Mouse (Mus musculus) splenic B cell, adult 2 months (primary cell): ENCODE measurements around the gene Matn1.
A peak's percentile ranks its signal among the peaks of the same experiment; 100 is the strongest.

Source experiments
- DNase-seq: peaks from one replicate; pipeline ENCODE4 v3.0.0-alpha.2; 2011; ENCODE audit warnings: low read depth, low spot score
- H3K27me3 ChIP-seq: 2 replicates; pipeline ENCODE4 v1.6.1; 2012; ENCODE audit warnings: mild to moderate bottlenecking, low read length, moderate library complexity, mixed read lengths; ENCODE audit not compliant: control insufficient read depth, poor library complexity, insufficient read depth, severe bottlenecking
- H3K36me3 ChIP-seq: 2 replicates; pipeline ENCODE4 v1.6.1; 2012; ENCODE audit warnings: mild to moderate bottlenecking, low read length, moderate library complexity, mixed read lengths; ENCODE audit not compliant: control insufficient read depth, poor library complexity, insufficient read depth, severe bottlenecking

Gene Matn1

DNA sequence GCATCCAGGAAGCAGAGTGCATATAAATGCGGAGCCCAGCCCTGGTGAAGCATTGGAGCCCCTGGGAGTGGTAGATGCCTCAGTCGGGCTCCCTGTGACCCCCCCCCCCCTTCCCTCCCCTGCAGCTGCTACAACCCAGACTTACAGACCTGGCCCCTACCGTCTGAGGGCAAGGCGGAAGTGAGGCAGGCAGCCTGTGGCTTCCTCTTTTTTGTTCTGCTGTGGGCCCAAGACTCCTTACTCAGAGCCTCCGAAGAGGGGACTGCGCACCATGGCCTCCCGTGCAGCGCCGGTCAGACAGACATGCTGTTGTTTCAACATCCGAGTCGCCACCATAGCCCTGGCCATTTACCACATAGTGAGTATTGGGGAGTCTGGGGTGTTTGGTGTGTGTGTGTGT, 31.1 kb upstream of the Matn1 start, which contains the start of gene Laptm5:
Gene Laptm5, plus strand, starts transcription at position 49 of the 400 bp plus-strand sequence.
- peak; percentile 92 for DNase-seq
- peaks cover 2% of the 10 kb centered on the region; the same call in 1 of the 2 replicates for H3K36me3 ChIP-seq
- H3K27me3 ChIP-seq: no peaks in the 10 kb centered on the region

DNA sequence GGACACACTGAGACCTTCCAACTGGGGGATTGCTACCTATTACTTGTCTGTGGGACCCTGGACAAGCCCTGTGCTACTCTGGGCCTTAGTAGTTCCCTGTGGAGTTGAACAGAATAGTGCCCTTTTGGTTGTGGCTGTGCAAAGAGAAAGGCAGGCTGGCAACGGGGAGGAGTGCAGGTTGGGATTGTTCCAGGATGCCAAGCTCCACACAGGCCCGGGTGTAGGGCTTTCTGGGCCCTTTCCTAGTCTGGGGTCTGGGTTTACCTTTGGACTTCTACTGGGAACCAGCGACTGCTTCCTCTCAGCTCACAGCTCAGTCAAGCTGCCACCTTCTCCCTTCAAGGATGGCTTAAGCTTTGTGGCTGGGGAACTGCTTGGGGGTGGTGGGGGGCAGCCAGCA, 30.7 kb upstream of the Matn1 start:
- Histone ChIP-seq H3K27me3 (no peaks in the 10 kb centered on the region), H3K36me3 (peaks cover 2% of the 10 kb centered on the region; the same call in 1 of the 2 replicates)
- no peak for DNase-seq

DNA sequence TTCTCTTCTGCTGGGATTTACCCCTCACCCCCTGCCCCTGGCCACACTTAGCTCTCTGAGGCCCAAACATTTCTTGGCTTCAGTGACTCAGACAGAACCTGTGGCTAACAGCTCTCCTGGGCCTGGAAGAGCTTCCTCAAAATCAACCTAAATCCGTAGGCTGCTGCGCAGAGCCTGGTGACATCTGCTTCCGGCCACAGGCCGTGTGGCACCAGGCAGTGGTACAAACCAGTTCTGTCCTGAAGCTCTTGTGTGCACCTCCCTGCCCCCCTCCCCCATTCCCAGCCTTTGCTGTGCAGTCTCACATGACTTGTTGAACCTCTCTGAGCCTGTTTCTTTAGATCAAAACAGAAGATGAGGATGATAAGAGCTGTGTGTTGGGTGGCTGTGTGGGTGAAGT, 30.2 kb upstream of the Matn1 start:
- H3K27me3 ChIP-seq: no peaks in the 10 kb centered on the region
- DNase-seq: peak; percentile 89
- peaks cover 4% of the 10 kb centered on the region for H3K36me3 ChIP-seq

DNA sequence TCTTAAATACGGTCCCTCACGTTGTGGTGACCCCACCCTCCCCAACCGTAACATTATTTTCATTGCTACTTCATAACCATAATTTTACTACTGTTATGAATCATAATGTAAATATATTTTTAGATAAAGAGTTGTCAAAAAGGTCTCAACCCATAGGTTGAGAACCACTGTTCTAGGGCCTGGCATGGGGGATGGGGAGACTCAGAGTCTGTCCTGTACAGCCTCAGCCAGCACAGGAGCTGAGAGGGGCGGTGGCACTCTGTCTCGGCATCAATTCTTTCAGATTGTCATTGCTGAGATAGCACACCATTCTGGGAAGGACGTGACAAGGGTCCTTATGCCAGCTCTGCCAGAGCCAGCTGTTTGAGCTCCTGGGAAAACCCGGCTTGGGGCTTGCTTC, 29.7 kb upstream of the Matn1 start:
- H3K27me3 ChIP-seq: no peaks in the 10 kb centered on the region
- peak; percentile 42 for DNase-seq

DNA sequence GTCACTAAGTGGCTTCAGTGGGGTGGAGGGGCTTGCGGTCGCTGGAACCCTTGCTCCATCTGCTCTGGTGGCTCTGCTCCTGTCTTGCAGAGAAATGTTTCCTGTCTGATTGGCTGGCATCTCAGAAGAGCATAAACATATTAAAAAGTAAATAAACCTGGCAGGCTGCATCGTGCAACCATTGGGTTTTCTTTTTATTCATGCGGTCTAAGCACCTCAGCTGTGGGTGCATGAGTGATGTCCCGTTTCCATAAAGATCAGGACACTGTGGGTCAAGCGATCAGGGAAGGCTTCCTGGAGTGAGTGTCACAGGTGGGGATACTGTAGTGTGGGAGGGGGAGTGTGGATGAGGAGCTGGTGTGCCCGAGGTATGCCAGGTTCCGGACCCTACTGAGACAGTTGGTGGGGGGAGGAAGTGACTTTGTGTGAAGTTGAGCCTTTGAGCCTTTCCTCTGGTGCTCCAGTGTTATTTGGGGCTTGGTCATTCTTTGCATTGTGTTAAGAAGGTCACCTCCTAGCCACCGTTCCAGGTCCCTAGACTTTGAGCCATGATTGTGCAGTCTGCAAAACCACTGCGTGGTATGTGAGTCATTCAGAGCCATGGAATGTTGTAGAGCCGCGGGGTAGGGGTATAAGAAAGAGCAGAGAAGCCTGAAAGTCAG, 29.0 kb upstream of the Matn1 start:
- DNase-seq: no peak
- Histone ChIP-seq H3K27me3 (no peaks in the 10 kb centered on the region), H3K36me3 (peaks cover 4% of the 10 kb centered on the region)

More for the DNA sequence above, 29.7 kb upstream of the Matn1 start:
- H3K36me3 ChIP-seq: peaks cover 4% of the 10 kb centered on the region

DNA sequence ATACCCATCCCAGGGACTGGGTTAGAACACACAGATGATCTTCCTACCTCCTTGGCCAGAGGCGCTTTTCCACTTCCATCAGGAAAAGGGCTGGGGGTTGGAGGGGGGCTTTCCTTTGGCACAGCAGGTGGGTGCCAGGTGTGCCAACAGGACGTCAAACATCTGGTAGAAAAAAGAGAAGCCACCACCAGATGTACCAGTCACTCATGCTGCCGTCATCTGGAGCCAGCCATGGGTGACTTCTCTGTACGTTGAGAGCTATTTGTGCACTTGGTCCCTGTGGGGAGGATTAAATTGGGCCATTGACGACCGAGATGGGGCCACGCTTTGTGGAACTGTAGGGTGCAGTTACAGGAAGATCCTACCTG, 28.5 kb upstream of the Matn1 start:
- H3K27me3 ChIP-seq: no peaks in the 10 kb centered on the region
- peaks cover 4% of the 10 kb centered on the region for H3K36me3 ChIP-seq
- DNase-seq: peak; percentile 93

DNA sequence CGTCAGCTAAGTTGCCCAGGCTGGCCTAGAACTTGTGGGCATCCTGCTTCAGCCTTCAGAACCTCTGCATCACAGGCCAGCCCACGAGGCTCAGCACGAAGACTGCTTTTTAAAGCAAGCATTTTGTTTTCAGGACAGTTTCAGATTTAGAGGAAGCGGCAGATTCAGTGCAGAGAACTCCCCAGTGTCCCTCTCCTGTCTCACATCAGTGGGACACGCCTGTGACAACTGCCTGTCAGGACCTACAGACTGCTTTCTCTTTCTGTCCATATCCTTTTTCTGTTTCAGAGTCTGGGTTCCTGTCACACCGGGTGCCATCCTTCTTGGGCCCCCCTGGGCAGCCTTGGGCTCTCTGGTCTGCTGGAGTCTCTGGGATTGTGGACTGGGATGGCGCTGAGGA, 27.5 kb upstream of the Matn1 start:
- peak; percentile 60 for DNase-seq
- Histone ChIP-seq H3K27me3 (no peaks in the 10 kb centered on the region), H3K36me3 (peaks cover 4% of the 10 kb centered on the region)

DNA sequence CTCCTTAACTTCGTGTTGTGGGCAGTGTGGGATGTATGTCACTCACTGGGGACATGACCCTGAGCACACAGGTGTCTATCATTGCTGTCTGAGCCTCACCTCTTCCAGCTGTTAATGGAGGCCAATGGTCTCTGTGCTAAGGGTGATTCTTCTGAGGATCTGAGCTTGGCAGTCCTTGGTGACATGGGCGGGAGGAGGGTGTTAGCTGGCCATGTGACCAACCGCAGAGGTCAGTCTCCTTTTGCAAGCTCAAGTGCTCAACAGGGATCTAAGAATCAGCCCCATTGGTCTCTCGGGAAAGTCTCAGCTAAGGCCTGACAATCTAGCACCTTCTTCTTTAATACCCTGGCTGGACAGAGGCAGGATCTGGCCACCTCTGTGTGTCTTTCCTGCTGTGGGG, 26.6 kb upstream of the Matn1 start:
- peaks cover 6% of the 10 kb centered on the region for H3K36me3 ChIP-seq
- no peak for DNase-seq
- no peaks in the 10 kb centered on the region for H3K27me3 ChIP-seq

DNA sequence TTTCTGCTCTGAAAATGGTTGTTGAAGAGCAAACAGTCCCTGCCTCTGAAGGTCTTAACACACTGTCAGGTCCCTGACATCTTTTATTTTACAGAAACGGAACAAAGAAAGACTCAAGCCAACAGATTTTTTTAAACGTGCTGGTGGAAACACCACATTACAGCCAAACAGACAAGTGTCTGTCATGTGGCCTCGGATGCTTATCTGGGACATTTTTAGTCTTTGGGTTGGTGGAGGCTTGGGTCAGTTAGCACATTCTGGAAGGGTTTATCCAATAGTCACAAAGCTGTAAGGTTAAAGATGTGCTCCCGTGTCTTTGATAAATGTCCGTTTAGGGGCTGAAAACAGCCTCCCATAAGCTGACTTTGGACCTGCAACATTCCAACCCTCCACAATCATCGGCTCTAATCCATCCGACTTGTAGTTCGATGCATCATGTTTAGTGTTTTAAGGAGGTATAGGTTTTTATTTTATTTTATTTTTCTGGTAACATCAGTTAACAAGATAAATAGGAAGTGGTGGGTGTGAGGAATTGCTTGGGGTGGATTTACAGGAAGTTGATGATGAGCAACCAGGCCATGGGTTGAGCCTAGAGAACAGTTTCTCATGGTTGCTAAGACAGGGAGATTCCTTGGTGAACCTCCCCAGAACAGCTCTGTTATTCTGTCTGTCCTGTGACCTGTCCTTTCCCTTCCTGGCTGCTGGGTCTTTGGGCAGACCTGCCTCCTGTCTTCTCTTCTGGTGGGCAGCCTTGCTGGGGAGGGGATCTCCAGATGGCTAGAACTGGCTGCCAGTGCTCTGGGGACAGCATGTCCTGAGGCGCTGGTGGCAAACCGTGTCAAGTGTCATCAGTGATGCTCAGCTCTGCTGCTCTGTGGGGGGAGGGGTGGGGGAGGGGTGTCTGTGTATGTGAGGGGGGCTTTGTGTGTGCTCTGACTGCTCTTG, 25.1 kb upstream of the Matn1 start:
- no peaks in the 10 kb centered on the region for H3K27me3 ChIP-seq
- DNase-seq: peak; percentile 56
- peaks cover 9% of the 10 kb centered on the region for H3K36me3 ChIP-seq

DNA sequence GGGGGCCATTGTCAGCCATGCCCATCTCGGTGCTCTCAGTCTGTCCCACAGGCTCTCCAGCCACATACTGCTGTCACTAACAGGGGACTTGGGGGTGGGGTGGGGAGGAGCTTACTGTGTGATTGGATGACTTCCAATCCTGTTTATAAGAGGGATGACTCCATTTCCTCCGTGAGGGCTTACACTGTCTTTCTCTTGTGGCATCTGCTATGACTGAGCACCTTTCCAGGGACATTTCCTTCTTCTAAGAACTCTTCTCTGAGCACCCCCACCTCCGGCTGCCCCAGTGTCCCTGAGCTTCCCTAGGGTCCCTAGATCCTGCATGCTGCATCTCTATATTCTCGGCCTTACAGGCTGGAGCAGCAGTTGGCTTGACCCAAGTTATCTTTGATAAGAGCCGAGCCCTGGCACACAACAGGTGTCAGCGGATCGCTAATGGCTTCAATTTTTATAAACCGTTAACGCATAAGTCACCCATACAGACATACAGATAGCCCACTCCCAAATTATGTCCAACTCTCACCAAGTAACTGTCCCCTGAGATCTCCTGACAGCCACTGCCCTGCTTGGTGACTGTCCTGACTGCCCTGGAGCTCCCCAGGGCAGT, 24.3 kb upstream of the Matn1 start:
- Histone ChIP-seq H3K36me3 (peaks cover 9% of the 10 kb centered on the region), H3K27me3 (no peaks in the 10 kb centered on the region)
- DNase-seq: no peak

DNA sequence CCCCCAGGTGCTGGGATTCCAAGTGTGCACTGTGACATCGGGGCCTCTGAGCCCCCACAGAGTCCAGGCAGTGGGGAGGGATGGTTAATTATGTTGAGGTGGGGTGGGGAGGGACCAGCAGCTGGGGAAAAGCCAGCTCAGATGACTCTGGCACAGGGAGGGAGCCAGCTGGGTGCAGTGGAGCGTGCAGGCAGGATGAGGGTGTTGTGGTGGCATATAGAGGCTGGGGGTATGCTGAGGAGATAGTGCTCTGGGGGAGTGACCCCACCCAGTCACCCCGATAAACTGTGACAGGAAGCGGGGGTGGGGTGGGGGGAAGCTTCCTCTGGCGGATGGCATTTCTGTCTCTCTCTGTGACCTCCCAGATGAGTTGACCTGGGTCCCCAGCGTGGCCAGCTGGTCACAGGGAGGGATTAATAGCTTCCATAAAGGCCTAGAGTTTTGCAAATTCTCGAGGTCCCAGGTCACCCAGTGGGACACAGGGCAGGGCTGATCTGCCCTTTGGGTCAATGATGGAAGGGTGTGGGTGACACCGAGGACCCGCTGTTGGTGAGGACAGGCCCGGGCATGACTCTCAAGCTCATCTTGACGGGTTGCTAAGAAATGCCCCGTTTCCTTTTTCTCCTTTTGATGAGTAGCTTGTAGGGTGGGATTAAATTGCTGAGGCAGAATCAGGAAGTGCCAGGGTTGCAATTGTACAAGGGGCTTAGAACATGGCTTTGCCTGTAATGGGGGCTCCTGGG, 23.1 kb upstream of the Matn1 start:
- no peaks in the 10 kb centered on the region for H3K27me3 ChIP-seq
- DNase-seq: peak; percentile 82
- H3K36me3 ChIP-seq: peaks cover 11% of the 10 kb centered on the region

DNA sequence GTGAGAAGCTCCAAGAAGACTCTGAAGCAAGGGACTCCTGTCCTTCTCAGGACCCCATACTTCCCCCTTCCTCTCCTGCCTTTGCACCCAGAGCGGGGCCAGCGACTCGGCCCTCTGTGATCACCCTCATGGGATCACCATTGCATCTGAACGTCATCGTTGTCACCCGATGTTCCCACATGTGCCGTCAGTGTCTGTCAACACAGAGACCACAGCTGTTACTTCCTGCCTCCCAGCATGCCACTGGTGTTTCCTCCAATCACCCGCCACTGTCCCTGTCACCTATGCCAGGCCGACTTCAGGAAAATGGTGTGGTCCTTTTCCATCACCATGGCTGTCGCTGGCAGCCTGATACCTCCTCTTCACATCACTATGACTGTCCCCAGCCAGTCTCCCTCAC, 22.2 kb upstream of the Matn1 start:
- H3K27me3 ChIP-seq: no peaks in the 10 kb centered on the region
- peaks cover 18% of the 10 kb centered on the region for H3K36me3 ChIP-seq
- DNase-seq: peak; percentile 76

DNA sequence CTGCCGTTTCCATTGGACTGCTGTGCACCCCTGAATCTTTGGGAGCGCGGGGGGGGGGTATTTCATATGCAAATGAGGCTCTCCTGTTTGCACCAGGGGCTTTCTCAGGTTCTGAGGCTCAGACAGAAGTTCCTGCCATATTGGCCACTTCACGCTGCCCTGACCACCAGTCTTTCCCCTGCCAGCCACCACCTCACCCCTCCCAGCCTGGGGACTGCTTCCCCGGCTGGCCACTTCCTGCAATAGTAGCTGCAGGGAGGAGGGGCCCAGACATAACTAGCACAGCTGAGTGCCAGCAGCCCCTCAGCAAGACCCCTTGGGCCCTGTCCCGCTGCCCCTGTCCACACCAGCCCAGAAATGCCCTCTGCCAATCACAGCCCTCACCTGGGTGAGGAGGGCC, 17.9 kb upstream of the Matn1 start:
- H3K36me3 ChIP-seq: peaks cover 33% of the 10 kb centered on the region
- H3K27me3 ChIP-seq: no peaks in the 10 kb centered on the region
- DNase-seq: no peak

DNA sequence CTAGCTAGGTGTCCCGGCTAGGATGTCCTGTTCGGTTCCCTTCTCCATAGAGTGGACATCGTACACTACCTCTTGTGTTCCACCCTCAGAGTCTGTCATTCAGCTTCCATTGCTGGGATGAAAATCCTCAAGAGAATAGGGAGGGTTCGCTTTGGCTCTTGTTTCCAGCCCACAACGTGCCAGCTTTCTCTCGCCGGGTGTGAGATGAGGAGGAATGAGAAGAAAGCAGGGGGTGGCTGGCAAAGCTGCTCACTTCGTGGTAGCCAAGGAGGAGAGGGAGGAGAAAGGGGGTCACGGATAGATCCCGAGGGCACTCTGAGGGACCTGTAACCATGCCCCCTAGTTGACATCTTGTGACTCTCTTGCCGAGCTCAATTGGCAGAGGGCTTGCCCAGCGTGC, 16.4 kb upstream of the Matn1 start:
- peaks cover 37% of the 10 kb centered on the region for H3K36me3 ChIP-seq
- no peaks in the 10 kb centered on the region for H3K27me3 ChIP-seq
- DNase-seq: no peak
